Mouse (Mus musculus): ENCODE data around the gene Orm2. TPM values are rescaled to one million over a fixed set of nuclear protein-coding genes. Genes with fewer than 3 reads are reported as not detected.

Orm2 gene
- total RNA-seq (2023), result not detected

GRCm38 (mm10) chr4:63362150-63362549 is at the start of gene Orm2:
Gene Orm2, plus strand, starts transcription at chr4:63362449.

GRCm38 (mm10) chr4:63344295-63344694 is 18.0 kb upstream of the Orm2 start, which contains the start of gene Orm1:
Gene Orm1, plus strand, starts transcription at chr4:63344560.

GRCm38 (mm10) chr4:63355877-63356665 is 6.2 kb upstream of the Orm2 start, which contains the start of gene Orm3:
Gene Orm3, plus strand, starts transcription at chr4:63356162.

GRCm38 (mm10) chr4:63403040-63403959 is 41.1 kb downstream of the Orm2 start, which contains the start of gene Akna:
Gene Akna, minus strand, starts transcription at chr4:63403354.

Other genes with a start within 250 kb of the Orm2 start
- not detected for gene Ambp, start 207.7 kb upstream of the Orm2 start, total RNA-seq (2023)
- gene Kif12, start 190.3 kb upstream of the Orm2 start, total RNA-seq (2023), result not detected
- gene Col27a1, start 148.4 kb upstream of the Orm2 start, total RNA-seq (2023), result 1 to 10 TPM; 6.7 to 6.8 TPM
- not detected for gene Orm1, start 17.9 kb upstream of the Orm2 start, total RNA-seq (2023)
- gene Orm3, start 6.3 kb upstream of the Orm2 start, total RNA-seq (2023), result not detected
- 100 to 1,000 TPM; 276 to 290 TPM for gene Akna, start 40.9 kb downstream of the Orm2 start, total RNA-seq (2023)
- gene Whrn, start 133.5 kb downstream of the Orm2 start, total RNA-seq (2023), result 1 to 10 TPM; 6.8 to 9.9 TPM
- 100 to 1,000 TPM; 113 to 117 TPM for gene Atp6v1g1, start 182.3 kb downstream of the Orm2 start, total RNA-seq (2023)
- 10 to 100 TPM; 58.9 to 65.2 TPM for gene Tmem268, start 196.3 kb downstream of the Orm2 start, total RNA-seq (2023)
- gene Gm11213, start 242.8 kb downstream of the Orm2 start, total RNA-seq (2023), result not detected

Measured in monocyte, adult 59 days (primary cell).